Mouse (Mus musculus): ENCODE results near the gene Olfr229. TPM values are rescaled to one million over a fixed set of nuclear protein-coding genes. Genes with fewer than 3 reads are reported as not detected.

Gene Olfr229
- not detected for polyA plus RNA-seq (2014; fragmentation: Illumina TruSeq; extraction: RNeasy Lipid Tissue Mini Kit (QIAGEN cat#74804); ENCODE audit: low read depth, low replicate concordance)

DNA sequence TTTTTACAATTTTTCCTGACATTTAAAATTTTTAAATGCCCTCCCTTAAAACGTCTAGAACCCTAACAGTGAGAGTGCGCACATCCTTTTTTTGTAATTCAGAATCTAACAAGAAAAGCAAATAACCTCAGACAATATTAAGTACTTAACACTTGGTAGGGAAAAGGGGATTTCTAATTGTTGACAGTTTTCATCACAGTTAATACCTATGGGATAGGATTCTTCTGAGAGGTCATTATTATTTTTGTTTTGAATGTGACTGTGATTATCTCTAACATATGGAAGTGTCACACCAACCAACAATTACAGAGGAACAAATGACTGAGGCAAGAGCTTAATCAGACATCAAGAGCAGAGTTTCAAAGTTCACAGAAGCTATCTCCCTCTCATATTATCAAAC, at the start of gene Olfr229:
Olfr229 (plus strand) TSS at position 301 of the 400 bp plus-strand sequence.

DNA sequence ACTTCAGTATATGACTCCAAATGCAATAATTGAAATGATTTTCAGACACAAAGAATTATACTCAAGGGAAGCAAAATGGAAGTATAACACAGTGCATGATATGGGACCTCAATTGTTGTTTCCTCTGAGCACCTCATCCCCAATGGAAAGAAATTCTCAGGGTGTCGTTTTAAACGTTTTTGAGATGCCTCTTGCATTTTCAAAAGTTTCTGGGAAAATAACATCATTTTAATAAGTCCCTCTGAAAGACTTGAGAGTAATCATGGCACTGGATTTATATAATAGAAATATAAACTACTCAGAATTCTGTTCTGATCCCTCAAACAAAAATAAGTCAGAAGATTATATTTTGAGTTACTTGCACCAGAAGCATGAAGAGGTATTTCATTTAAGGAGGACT, 41.0 kb upstream of the Olfr229 start, which contains the start of gene Olfr972:
Olfr972 (plus strand) TSS at position 301 of the 400 bp plus-strand sequence.

DNA sequence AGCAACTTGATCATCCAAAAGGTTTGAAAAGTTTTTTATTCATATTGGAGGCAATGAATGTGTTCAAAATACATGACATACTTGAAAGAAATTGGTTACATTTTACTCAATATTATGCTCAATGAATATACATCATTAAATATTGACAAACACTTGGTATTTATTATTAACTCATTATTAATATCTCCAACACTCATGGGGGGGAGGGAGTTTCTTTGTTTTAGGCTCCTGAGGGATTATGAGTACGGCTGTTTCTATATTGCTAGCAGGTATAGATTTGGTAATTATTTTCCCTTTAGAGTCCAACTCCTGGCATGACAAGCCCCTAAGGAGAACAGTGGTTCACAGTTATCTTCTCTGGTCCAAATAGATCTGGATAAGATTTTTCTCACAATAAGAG, 30.1 kb downstream of the Olfr229 start, which contains the start of gene Olfr974:
Olfr974 (plus strand) TSS at position 301 of the 400 bp plus-strand sequence.

DNA sequence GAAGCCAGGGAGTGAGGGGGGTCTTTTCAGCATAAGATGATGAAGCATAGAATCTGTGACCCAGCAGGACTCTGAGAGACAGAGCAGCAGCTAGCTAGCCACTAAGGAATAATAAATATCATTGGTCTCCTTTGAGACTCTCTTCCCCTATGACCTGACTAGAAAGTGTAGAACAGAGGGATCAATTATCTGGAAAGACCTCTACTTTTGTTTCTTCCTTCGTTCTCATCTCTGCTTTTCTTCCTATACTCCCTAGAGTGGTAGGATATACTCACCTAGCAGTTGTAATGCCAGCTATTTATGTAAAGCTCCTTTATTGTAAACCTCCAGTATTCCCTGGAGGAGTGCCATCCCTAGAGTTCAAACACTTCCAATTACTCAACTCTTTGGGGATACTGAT, 44.8 kb downstream of the Olfr229 start, which contains the start of gene Olfr975:
Olfr975 (minus strand) TSS at position 101 of the 400 bp plus-strand sequence.

DNA sequence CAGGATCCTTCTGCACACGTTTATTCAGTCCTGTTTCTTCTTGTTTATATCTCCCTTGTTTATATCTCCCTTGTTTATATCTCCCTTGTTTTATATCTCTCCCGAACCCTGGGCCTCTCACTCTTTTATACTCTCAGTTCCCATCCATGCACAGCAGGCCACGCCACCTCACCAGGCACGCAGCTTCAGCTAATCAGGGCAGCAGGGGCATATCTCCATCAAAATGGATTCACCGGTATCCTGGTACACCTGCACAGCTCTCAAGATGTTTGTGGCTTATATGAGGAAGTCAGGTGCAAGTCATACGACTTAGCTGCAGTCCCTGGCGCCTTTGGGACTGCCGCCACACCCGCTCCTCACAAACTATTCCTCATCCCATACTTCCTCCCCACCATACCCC, 53.9 kb downstream of the Olfr229 start, which contains the start of gene Olfr976:
Olfr976 (minus strand) TSS at position 101 of the 400 bp plus-strand sequence.

Other genes starting within 250 kb of the Olfr229 start
- not detected for gene Olfr963, start 240.1 kb upstream of the Olfr229 start, polyA plus RNA-seq (2014; fragmentation: Illumina TruSeq; extraction: RNeasy Lipid Tissue Mini Kit (QIAGEN cat#74804); ENCODE audit: low read depth, low replicate concordance)
- gene Olfr149, start 200.2 kb upstream of the Olfr229 start, polyA plus RNA-seq (2014; fragmentation: Illumina TruSeq; extraction: RNeasy Lipid Tissue Mini Kit (QIAGEN cat#74804); ENCODE audit: low read depth, low replicate concordance), result not detected
- gene Olfr965, start 196.0 kb upstream of the Olfr229 start, polyA plus RNA-seq (2014; fragmentation: Illumina TruSeq; extraction: RNeasy Lipid Tissue Mini Kit (QIAGEN cat#74804); ENCODE audit: low read depth, low replicate concordance), result not detected
- not detected for gene Olfr150, start 176.4 kb upstream of the Olfr229 start, polyA plus RNA-seq (2014; fragmentation: Illumina TruSeq; extraction: RNeasy Lipid Tissue Mini Kit (QIAGEN cat#74804); ENCODE audit: low read depth, low replicate concordance)
- gene Olfr967, start 161.1 kb upstream of the Olfr229 start, polyA plus RNA-seq (2014; fragmentation: Illumina TruSeq; extraction: RNeasy Lipid Tissue Mini Kit (QIAGEN cat#74804); ENCODE audit: low read depth, low replicate concordance), result not detected
- gene Olfr968, start 124.1 kb upstream of the Olfr229 start, polyA plus RNA-seq (2014; fragmentation: Illumina TruSeq; extraction: RNeasy Lipid Tissue Mini Kit (QIAGEN cat#74804); ENCODE audit: low read depth, low replicate concordance), result not detected
- gene Olfr969, start 116.4 kb upstream of the Olfr229 start, polyA plus RNA-seq (2014; fragmentation: Illumina TruSeq; extraction: RNeasy Lipid Tissue Mini Kit (QIAGEN cat#74804); ENCODE audit: low read depth, low replicate concordance), result not detected
- gene Olfr970, start 98.5 kb upstream of the Olfr229 start, polyA plus RNA-seq (2014; fragmentation: Illumina TruSeq; extraction: RNeasy Lipid Tissue Mini Kit (QIAGEN cat#74804); ENCODE audit: low read depth, low replicate concordance), result not detected
- not detected for gene Olfr971, start 70.5 kb upstream of the Olfr229 start, polyA plus RNA-seq (2014; fragmentation: Illumina TruSeq; extraction: RNeasy Lipid Tissue Mini Kit (QIAGEN cat#74804); ENCODE audit: low read depth, low replicate concordance)
- not detected for gene Olfr972, start 40.9 kb upstream of the Olfr229 start, polyA plus RNA-seq (2014; fragmentation: Illumina TruSeq; extraction: RNeasy Lipid Tissue Mini Kit (QIAGEN cat#74804); ENCODE audit: low read depth, low replicate concordance)
- gene Olfr974, start 30.2 kb downstream of the Olfr229 start, polyA plus RNA-seq (2014; fragmentation: Illumina TruSeq; extraction: RNeasy Lipid Tissue Mini Kit (QIAGEN cat#74804); ENCODE audit: low read depth, low replicate concordance), result not detected
- gene Olfr975, start 44.7 kb downstream of the Olfr229 start, polyA plus RNA-seq (2014; fragmentation: Illumina TruSeq; extraction: RNeasy Lipid Tissue Mini Kit (QIAGEN cat#74804); ENCODE audit: low read depth, low replicate concordance), result not detected
- gene Olfr976, start 53.8 kb downstream of the Olfr229 start, polyA plus RNA-seq (2014; fragmentation: Illumina TruSeq; extraction: RNeasy Lipid Tissue Mini Kit (QIAGEN cat#74804); ENCODE audit: low read depth, low replicate concordance), result not detected
- gene Olfr978, start 84.8 kb downstream of the Olfr229 start, polyA plus RNA-seq (2014; fragmentation: Illumina TruSeq; extraction: RNeasy Lipid Tissue Mini Kit (QIAGEN cat#74804); ENCODE audit: low read depth, low replicate concordance), result not detected
- gene Olfr979, start 96.1 kb downstream of the Olfr229 start, polyA plus RNA-seq (2014; fragmentation: Illumina TruSeq; extraction: RNeasy Lipid Tissue Mini Kit (QIAGEN cat#74804); ENCODE audit: low read depth, low replicate concordance), result not detected
- not detected for gene Olfr980, start 102.2 kb downstream of the Olfr229 start, polyA plus RNA-seq (2014; fragmentation: Illumina TruSeq; extraction: RNeasy Lipid Tissue Mini Kit (QIAGEN cat#74804); ENCODE audit: low read depth, low replicate concordance)
- not detected for gene Olfr981, start 114.1 kb downstream of the Olfr229 start, polyA plus RNA-seq (2014; fragmentation: Illumina TruSeq; extraction: RNeasy Lipid Tissue Mini Kit (QIAGEN cat#74804); ENCODE audit: low read depth, low replicate concordance)
- gene Olfr982, start 166.5 kb downstream of the Olfr229 start, polyA plus RNA-seq (2014; fragmentation: Illumina TruSeq; extraction: RNeasy Lipid Tissue Mini Kit (QIAGEN cat#74804); ENCODE audit: low read depth, low replicate concordance), result not detected
- not detected for gene Olfr983, start 186.3 kb downstream of the Olfr229 start, polyA plus RNA-seq (2014; fragmentation: Illumina TruSeq; extraction: RNeasy Lipid Tissue Mini Kit (QIAGEN cat#74804); ENCODE audit: low read depth, low replicate concordance)
- not detected for gene Olfr984, start 206.9 kb downstream of the Olfr229 start, polyA plus RNA-seq (2014; fragmentation: Illumina TruSeq; extraction: RNeasy Lipid Tissue Mini Kit (QIAGEN cat#74804); ENCODE audit: low read depth, low replicate concordance)
- not detected for gene Olfr985, start 222.8 kb downstream of the Olfr229 start, polyA plus RNA-seq (2014; fragmentation: Illumina TruSeq; extraction: RNeasy Lipid Tissue Mini Kit (QIAGEN cat#74804); ENCODE audit: low read depth, low replicate concordance)
- gene Tmem225, start 240.8 kb downstream of the Olfr229 start, polyA plus RNA-seq (2014; fragmentation: Illumina TruSeq; extraction: RNeasy Lipid Tissue Mini Kit (QIAGEN cat#74804); ENCODE audit: low read depth, low replicate concordance), result not detected

Data from heart, adult 10 weeks (tissue).